Mouse (Mus musculus): Measurements from ENCODE around the gene Tmco4.
A peak's percentile ranks its signal among the peaks of the same experiment; 100 is the strongest.

The Tmco4 gene

DNA sequence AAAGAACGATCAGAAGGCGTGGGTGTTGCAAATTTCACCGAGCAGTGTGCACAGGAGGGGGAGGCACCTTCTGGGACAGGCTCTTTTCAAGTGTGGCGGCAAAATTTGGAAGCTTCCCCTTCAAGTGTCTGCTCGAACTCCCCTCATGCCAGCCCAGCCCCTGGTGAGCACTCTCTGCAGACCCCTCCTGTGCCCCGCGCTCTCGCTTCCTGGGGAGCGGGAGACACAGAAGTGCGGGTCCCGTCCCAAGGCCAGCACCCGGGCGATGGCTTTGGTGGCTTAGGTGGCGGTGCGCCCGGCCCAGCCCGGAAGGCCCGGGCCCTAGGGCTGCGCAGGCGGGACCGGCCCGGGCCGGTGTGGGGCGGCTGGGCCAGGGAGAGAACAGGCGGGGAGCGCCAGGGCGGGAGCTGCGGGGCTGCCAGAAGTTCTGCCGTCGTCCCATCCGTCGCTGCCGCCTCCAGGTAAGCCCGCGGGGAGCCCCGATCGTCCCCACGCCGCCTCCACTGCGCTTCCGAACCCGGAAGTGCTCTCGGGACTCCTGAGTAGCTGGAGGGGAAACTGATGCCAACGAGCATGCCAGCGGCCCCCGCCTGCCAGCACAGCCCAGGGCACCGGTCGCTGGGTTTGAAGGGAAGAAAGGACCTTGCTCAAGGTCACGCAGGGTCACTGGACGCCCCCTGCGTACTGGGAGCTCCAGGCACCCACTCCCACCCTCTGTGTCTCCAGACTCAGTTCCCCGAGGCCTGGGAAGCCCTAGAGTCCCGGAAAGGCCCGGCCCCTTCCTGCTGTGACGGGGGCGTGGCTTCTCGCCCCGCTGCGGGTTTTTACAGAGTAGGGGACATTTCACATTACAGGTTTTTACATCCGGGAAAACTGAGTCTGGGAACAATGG is at the start of gene Tmco4:
TSS of gene Tmco4 (plus strand) at position 62 of the 892 bp plus-strand sequence.
- DNase-seq, result peak; percentile 80

- DNase-seq, result no peak
These were observed 47.1 kb upstream of the Tmco4 start for GRCm38 (mm10) chr4:138925561-138925960.

DNA sequence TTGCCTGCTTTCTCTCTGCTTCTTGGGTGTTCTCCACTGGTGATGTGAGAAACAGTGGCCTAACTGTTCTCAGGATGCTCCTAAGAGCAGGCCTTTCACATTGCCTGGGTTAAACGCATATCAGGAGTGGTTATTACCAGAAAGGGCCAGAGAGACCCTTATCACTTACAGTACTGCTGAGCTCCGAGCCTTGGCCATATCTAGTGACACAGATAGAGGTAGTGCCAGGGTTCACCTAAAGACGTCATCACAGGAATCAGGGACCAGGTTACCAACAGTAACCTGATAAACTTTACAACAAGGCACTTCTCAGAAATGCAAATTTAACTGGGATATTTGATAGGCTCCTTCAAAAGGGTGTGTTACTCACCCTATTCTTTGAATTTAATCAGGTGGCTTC is 38.8 kb upstream of the Tmco4 start:
- no peak for DNase-seq

DNA sequence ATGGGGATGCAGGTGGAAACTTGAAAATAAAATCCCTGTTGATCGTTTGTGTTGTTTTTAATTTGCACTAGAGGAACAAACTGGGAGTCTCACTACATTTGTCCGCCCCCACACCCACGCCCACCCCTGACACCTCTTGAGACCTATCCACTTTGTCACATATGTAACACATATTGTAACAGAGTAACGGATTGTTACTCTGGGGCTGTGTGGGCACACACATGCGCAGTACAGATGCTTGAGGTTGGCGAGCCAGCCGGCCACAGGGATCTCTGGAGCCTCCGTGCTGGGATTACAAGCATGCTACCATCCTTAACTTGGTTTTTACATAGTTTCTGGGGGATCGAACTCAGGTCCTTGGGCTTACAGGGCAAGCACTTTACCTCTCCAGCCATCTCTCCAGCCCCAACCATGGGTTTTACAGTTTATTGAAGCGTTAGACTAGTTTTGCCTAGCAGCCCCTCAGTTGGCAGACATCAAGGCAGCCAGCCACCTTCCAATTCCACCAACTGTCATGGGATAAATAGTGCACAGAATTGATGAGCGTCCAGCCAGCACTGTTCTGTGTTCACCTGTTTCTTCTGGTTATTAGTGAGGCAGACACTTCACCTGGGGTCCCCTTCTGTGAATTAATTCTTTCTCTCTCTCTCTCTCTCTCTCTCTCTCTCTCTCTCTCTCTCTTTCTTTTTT is 38.1 kb upstream of the Tmco4 start:
- DNase-seq, result no peak

- DNase-seq, result no peak
These were observed 34.0 kb upstream of the Tmco4 start for GRCm38 (mm10) chr4:138938495-138939269.

GRCm38 (mm10) chr4:138939481-138939880 is 33.2 kb upstream of the Tmco4 start:
- DNase-seq, result no peak

DNA sequence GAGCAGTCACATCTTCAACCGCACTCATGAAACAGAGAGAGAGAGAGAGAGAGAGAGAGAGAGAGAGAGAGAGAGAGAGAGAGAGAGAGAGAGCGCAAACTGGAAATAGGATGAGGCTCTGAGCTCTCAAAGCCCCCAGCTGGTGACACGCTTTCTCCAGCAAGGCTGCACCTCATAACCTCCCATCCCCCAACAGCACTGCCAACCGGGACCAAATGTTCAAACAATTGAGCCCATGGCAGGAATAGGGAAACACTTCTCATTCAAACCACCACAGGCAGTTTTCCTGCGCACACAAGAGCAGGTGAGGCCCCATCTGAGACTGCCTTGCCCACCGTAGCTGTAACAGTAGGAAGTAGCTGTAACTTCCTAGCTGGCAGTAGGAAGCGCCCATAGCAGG is 31.3 kb upstream of the Tmco4 start:
- DNase-seq, result peak; percentile 37

DNA sequence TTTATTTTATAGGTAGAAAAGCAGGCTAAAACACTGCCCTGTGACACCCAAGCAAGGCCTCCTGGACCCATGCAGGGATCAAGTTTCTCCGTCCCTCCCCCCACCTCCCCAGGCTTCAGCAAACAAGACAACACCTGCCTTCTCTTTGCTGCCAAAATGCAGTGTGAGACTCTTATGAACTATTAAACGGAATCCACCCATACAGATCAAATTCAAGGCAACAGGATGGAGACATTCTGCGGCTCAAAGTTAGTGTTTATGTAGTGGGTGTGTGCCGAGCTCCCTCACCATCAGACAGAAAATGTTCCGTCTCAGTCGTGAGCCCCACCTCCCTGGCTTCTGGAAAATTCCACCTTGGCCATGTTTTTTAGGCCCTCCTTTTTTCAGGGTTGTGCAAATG is 30.7 kb upstream of the Tmco4 start:
- DNase-seq, result no peak

DNA sequence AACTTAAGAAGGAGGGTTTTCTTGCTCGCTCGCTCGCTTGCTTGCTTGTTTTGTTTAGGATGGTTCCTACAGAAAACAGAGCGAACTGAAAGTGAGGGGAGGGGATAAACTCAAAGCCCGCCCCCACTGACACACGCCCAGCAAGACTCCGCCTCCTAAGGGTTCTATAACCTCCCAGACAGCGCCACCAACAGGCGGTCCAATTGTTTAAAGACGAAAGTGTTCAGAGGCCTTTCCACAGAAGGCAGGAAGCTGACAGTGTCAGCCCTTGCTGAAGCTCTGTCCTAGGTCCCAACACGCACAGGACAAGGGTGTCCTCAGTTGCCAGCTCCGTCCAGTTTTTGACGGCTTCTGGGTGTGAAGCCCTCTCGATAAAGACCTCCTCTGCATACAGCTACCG is 29.0 kb upstream of the Tmco4 start:
- DNase-seq, result peak; percentile 84

DNA sequence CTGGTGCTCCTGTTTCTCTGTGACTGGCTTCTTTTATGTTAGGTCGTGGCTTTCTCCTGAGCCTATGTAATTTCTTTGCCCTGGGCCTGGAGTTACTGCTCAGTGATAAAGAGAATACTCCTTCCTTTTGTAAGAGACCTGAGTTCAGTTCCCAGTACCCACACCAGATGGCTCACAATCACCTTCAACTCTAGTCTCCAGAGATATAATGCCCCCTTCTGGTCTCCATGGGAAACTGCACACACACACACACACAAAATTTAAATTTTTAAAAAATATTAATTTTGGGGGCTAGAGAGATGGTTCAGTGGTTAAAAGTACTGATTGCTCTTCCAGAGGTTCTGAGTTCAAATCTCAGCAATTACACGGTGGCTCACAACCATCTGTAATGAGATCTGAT is 24.4 kb upstream of the Tmco4 start:
- no peak for DNase-seq

DNA sequence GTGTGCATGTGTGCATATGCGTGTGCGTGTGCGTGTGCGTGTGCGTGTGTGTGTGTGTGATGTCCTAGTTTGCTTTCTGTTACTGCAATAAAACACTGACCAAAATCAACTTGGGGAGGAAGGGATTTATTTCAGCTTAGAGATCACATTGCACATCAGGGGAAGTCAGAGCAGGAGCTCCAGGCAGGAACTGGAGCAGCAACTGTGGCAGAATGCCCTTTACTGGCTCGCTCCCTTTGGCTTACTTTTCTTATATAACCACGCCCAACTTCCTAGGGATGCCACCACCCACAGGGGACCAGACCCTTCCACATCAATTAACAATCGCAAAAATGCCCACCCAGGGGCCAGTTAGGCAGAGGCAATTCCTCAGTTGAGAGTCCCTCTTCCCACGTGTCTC is 14.1 kb upstream of the Tmco4 start:
- DNase-seq, result no peak

DNA sequence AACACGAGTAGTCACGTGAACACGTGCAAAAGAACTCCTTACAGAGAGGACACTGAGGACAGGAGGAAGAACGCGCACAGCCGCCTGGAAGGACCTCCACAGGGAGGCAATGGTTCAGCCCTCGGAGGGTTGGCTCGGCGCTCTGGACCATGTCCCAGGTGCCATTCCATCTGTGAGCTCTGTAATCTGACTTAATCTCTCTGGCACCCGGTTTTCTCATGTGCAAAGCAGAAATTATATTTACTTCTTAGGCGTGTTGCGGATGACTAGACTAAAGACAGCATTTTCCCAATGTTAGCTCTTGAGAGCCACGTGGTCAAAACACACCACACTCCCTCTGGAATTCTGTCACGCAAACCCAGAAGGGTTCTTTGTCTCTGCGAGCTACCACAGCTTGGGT is 13.6 kb upstream of the Tmco4 start:
- no peak for DNase-seq

- no peak for DNase-seq
These were observed 12.8 kb upstream of the Tmco4 start for GRCm38 (mm10) chr4:138959926-138960325.

DNA sequence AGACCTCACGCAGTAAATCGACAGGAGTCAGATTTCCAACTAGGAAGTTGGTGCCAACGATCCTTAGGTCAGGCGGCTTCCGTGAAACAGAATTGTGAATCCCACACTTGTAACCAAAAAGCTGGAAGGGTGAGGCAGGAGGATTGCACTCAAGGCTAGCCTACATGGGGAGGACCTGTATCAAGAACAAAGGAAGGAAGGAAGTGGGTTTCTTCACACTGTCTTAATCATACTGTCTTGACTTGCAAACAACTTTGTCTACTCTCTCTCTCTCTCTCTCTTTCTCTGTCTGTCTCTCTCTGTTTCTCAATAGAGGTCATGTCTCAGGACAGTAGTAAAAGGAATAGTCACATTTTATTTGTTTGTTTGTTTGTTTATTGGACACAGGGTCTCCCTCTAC is 10.0 kb upstream of the Tmco4 start:
- no peak for DNase-seq

GRCm38 (mm10) chr4:138965871-138966270 is 6.8 kb upstream of the Tmco4 start:
- DNase-seq, result no peak

DNA sequence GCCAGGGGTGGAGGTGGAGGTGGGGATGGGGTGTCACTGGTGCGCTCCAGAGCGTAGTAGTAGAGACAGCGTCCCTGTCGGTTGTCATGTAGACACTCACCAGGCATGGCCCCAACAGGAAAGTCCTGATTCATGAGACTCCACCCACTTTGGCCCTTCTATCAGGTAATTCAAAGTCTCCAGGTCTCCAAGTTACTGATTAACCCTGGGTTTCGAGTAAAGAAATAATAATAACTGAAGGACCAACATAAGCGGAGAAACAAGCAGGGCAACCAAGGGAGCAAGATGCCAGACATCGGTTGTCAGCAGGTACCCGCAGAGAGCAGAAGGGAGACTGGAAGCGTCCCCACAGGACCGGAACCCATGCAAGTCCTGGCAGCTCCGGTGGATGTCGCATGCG is 5.8 kb upstream of the Tmco4 start, which contains the start of gene Rnf186:
TSS of gene Rnf186 (plus strand) at position 247 of the 400 bp plus-strand sequence.
- no peak for DNase-seq

DNA sequence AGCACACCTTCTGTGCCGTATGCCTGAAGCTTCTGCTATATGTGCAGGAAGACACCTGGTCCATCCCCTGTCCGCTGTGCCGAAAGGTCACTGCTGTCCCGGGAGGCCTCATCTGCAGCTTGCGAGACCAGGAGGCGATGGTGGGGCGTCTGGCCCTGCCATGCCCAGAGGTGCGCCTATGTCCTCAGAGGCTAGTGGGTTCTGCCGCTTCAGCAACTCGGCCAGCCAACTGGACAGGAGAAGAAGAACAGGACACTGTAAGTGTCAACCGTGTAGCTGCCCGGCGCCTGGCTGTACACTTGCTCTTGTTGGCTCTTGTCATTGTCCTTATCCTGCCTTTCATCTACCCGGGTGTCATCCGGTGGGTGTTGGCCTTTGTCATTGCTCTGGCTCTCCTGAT is 5.2 kb upstream of the Tmco4 start:
- DNase-seq, result no peak

- DNase-seq, result no peak
These were observed 3.7 kb upstream of the Tmco4 start for GRCm38 (mm10) chr4:138968772-138969556.

DNA sequence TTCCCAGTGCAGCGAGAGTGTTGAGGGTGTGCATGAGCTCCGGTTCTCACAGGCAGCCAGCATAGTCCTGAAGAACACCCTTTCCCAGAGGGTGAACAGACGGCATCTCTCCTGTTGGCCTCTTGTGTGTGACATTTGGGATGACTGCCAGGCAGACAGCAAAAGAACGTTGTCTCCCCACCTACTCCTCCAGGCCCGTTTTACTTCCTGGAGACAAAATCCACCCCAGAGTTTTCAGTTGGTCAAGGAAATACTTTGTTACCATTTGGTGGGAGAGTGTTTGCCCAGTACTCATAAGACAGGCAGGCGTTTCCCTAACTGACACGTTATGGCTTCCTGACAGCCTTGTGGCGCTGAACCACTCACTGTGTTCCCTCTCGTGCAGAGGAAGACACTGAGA is 3.0 kb upstream of the Tmco4 start:
- DNase-seq, result no peak

GRCm38 (mm10) chr4:138971371-138971770 is 1.3 kb upstream of the Tmco4 start:
- DNase-seq, result no peak

GRCm38 (mm10) chr4:138972139-138972826 is 405 bp upstream of the Tmco4 start:
- DNase-seq, result peak; percentile 70

DNA sequence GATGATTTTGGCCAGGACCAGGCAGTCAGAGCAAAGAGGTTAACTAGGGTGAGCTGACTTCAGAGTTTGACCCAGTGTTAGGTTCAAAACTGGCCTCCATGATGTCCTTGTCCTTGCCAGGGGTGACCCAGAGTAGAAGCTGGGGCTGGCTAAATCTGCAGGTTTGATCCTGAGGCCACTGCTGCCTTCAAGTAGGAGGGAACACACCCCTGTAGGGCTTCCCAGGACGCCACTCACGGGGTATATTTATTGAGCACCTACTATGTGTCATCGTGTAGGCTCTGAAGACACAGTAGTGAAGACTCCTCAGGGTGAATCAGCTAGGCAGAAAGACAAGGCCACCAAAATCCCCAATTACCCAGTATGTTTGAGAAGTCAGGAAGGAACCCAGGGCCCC is 1.0 kb downstream of the Tmco4 start:
- DNase-seq, result no peak
